Mouse (Mus musculus): Measurements from ENCODE around the gene Lnpep.
"Not testable (repeated sequence)": the region's sequence is repeated elsewhere in the genome, so short reads cannot be mapped to it uniquely, and the experiment has no call there.

Gene Lnpep

DNA sequence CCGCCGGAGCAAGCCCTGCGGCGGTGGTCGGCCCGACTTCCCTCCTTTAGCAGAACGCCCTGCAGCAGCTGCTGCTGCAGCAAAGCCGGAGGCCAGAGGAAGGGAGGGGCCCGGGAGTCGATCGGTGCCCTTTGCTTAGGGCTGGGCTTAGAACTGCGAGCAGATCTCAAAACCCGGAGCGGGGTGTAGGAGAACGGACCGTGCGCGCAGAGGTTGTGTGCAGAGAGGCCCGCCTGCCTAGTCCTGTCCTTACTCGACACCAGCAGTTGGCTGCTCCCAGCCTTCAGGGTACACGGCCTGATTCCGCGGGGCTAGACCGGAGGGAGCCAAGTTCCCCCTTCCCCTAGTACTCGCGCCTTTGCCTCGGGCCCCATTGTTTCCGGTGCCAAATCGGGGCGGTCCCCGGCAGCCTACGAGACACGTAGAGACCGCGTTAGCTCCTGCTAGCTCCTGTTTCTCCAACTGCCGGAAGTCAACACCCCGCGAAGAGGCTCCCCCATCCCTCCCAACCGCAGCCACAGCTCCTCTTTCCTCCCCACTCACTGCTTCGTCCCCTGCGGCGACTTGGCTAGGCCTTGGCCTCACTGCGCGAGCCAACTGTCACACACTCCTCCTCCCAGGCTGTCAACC is at the start of gene Lnpep:
Lnpep (minus strand) TSS at position 94 of the 630 bp plus-strand sequence.
- DNase-seq (ENCODE audit: low read depth) = peak; percentile 98

DNA sequence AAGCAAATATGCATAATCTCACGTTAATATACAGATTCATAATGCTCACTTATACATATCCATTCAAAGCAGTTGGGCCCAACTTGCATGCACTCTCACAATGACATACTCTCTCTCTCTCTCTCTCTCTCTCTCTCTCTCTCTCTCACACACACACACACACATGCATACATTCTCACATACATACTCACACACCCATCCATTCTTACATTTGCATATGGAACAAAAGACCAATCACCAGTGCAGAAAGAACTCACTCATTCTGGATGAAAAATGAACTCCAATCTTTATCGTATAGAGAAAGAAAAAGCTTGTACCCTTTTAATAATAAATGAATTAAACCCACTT is 31.0 kb upstream of the Lnpep start:
- no peak for DNase-seq (ENCODE audit: low read depth)

DNA sequence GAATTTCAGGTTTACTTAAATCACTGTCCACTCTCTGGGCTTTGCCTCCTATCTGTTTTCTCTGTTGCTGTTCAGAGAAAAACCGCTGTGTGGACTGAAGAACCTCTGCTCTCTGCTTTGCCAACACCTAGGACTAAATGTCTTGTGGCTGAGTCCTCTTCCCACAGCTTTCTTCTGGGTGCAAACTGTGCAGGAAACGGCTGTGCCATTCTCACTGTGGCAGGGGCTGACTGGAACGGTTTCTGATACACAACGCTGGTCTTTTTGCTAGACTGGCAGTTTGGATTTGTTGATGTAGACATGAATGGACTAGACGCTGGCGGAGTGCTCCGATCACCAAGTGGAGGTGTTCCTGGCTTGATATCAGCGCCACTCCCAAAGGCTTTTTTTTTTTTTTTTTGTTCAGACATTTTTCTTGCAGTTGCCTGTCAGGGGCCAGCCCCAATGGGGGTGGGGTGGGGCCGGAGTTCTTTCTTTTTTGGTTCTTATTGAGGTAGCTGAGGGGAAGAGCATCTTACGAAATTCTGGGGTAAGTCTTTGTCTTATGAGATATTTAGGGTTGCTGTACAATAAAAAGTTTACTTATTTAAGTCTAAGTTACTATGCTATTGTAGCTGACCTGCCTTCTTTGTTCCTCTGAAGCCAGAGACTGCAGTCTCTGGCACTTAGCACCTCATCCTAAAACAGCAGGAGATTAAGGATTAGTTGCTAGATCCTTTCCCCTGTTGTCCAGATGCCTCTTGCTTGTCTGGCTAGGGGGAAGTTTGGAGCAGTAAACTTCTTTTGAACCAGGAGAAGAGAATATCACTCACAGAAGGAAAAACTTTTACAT is 30.4 kb upstream of the Lnpep start:
- no peak for DNase-seq (ENCODE audit: low read depth)

GRCm38 (mm10) chr17:17652570-17652969 is 27.7 kb upstream of the Lnpep start:
- DNase-seq (ENCODE audit: low read depth) = no peak

- DNase-seq (ENCODE audit: low read depth) = peak; percentile 79
These were observed 20.9 kb upstream of the Lnpep start for GRCm38 (mm10) chr17:17645738-17646137.

- DNase-seq (ENCODE audit: low read depth) = peak; percentile 64
These were observed 12.5 kb upstream of the Lnpep start for GRCm38 (mm10) chr17:17637387-17637786.

DNA sequence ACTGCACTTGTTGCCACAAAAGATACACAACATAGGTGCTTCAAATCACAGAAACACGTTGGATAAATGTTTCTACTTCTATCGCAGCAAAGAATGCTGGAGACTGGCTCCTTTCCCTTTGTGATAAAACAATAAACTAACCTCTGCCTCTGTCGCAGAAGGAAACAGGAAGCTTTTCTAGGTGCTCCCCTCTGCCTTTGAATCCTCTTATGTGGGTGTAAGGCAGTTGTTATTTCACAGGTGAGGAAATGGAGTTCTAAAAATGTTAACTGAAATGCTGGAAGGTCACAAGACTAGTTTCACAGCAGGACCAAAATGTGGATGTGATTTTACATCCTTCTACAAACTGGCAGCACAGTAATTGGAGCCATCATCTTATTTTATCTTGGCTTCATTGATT is 11.3 kb upstream of the Lnpep start:
- DNase-seq (ENCODE audit: low read depth) = no peak

GRCm38 (mm10) chr17:17634033-17634432 is 9.2 kb upstream of the Lnpep start:
- DNase-seq (ENCODE audit: low read depth) = peak; percentile 67

GRCm38 (mm10) chr17:17631985-17632384 is 7.1 kb upstream of the Lnpep start:
- DNase-seq (ENCODE audit: low read depth) = no peak

GRCm38 (mm10) chr17:17628237-17628879 is 3.5 kb upstream of the Lnpep start:
- not testable (repeated sequence) for DNase-seq (ENCODE audit: low read depth)

GRCm38 (mm10) chr17:17627558-17627957 is 2.7 kb upstream of the Lnpep start:
- no peak for DNase-seq (ENCODE audit: low read depth)

- peak; percentile 69 for DNase-seq (ENCODE audit: low read depth)
These were observed 1.2 kb upstream of the Lnpep start for GRCm38 (mm10) chr17:17625887-17626679.

DNA sequence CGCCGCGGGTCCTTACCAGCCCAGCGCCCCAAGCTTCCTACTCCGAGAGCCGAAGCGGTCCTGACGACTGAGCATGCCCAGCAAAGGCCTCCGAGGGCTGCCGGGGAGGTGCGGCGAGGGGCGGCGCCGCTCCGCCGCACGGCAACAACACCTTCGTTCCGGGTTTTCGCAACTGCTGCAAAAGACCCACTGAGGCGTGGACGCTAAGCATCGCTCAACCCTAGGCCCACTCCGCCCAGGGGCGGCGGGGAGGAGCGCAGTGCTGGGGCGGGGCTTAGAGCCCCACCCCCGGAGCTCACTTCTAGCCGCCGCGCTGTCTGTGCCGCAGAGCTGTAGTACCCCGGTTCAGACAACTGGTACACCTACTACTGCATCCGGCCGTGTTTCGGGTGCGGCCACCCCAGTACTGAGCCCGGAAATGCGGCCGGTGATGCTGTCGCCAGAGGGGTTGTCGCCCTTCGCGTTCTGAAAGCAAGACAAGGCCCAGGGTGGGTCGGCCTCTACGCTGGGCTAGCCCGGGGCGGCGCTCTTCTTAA is 361 bp downstream of the Lnpep start:
- DNase-seq (ENCODE audit: low read depth) = peak; percentile 98

DNA sequence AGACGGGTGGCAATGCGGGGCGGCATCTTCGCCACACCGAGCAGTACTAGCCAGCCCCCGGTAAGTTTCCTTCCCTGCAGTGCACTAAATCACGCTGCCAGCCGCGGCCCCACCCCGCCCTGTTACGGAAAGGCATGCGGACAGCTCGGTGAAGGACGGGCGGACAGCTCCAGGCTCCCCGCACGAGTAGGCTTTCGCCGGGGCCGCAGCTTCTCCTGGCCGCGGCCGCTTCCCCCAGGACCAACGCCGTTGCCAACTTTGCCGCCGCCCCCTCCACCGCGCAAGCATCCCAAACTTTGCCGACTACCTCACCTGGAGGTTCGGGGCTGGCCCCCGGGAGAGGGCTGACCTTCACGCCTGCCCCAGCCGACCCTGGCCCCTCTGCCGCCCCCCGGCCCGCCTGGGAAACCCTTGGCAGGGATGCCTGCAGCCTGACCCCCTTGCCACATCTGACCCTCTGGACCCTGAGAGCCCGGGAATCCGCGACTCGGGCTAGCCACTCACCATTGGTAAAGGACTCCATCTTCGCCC is 895 bp downstream of the Lnpep start:
- DNase-seq (ENCODE audit: low read depth) = peak; percentile 54

DNA sequence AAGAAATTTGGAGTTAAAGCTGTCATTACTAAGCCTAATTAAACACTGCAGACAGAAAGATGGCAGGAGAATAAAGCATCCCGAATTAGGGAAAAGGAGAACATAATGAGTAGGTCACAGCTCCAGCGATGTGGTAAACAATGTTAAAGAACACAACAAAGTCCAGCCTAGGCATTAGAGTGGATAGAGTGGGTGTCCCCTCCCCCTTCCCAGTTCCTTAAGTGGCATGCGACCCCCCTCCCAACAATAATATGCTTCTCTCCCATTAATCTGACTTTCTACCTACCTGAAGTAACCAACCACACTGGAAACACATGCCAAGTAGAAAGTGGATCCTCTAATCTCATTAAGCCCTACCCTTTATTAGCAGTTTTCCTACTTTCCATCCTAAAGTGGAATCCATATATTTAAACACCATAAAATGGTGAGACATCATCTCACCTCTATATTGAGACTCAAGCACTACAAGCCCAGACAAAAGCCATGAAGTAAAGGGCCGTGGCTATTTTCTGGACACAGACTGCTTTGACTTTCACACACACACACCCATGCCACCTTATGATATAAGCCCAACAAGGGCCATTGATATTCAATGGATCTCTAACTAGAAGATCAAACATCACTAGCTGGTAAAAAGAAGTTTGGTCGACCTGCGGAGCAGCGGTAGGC is 1.5 kb downstream of the Lnpep start:
- DNase-seq (ENCODE audit: low read depth) = no peak

GRCm38 (mm10) chr17:17622576-17622975 is 2.3 kb downstream of the Lnpep start:
- no peak for DNase-seq (ENCODE audit: low read depth)

DNA sequence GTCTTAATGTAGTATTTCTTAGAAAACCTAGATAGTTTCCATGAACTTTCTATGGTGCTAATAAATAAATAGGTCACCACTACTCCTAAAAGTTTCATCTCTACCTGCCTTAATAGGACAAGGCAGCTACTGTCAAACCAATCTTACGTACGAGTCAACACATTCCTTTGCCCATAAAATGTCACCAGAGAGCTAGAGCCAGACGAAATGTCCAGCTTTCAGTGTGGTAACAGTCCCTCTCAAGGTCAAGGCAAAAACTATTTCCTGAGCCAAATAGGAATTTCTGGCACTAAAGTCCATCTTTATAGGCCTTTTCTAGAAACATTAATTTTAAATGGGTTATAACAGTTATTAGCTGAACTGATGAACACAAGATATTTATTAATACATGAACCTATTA is 3.3 kb downstream of the Lnpep start:
- no peak for DNase-seq (ENCODE audit: low read depth)

GRCm38 (mm10) chr17:17618463-17618862 is 6.4 kb downstream of the Lnpep start:
- DNase-seq (ENCODE audit: low read depth) = no peak

DNA sequence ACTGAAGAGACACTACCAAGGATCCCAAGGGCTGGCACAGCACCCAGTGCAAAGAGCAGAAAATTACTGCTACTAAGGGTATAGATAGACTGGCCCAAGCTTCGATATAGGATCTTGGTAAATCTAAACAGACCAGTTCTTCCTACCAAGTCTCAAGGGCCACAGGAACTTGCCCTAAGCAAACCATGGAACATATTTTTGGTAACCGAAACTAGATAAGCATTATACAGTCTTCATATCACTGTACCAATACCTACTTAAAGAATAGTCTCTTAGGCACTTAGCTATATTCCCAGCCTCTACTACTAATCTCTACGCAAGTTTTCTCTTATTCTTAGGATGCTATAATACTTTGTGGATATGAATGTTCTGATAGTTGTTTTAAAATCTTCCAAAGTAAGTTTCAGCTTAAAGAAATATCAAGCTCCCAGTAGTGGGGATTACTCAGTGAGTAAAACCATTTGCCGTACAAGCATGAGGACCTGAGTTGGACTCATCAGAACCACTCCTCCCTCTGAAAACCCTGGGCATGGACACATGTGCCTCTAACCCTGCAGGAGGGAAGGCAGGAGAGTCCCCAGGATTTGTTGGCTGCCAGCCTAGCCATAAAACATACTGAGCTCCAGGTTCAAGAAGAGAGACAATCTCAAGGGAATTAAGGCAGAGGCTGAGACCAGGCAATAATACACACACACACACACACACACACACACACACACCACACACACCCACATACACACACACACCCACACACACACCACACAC is 7.2 kb downstream of the Lnpep start:
- no peak for DNase-seq (ENCODE audit: low read depth)

GRCm38 (mm10) chr17:17612336-17612735 is 12.5 kb downstream of the Lnpep start:
- no peak for DNase-seq (ENCODE audit: low read depth)
